Mouse (Mus musculus) retina, postnatal 7 days (tissue): Measurements from ENCODE around the gene Agrn.
"Not testable (repeated sequence)": the region's sequence is repeated elsewhere in the genome, so short reads cannot be mapped to it uniquely, and the experiment has no call there.

Experiments
- DNase-seq: peaks from one replicate; pipeline ENCODE4 v3.0.0-alpha.2; 2012; ENCODE audit warnings: low read depth, low spot score

The Agrn gene

DNA sequence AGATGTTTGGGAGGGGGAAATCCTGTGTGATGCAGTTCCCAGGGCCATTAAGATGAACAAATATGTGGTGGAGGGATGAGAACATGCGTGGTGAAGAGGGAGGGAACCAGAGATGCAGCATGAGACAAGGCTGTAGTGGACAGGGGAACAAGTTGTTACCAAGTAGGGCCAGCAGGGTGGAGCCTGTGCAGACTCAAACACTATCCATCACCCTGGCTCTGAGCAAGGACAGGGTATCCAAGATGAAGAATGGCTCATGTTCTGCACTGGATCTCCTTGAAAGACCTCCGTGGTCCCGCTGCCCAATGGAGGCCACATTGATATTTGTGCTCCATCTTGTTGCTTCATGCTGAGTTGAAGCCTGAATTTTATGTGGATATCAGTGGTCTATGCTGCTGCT lies 42.5 kb downstream of the Agrn start:
- DNase-seq, result no peak

DNA sequence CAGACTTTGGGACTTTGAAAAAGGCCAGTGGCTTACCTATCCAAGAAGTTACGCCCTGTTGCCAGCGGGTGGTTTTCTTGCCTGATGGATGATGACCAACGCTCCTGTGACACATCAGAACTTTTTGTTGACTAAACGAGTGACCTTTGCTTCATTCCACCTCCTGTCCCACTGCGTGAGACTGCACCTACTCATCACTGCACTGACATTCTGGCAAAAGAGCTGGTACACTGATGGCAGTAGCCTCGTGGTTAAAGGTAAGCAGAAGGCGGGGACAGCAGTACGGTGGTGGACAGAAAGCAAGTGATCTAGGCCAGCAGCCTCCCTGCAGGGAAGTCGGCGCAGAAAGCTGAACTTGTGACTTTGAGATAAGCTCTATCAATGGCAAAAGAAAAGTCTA lies 46.4 kb downstream of the Agrn start:
- not testable (repeated sequence) for DNase-seq

- DNase-seq, result no peak
These were observed 60.8 kb downstream of the Agrn start for GRCm38 (mm10) chr4:156136285-156137100.

DNA sequence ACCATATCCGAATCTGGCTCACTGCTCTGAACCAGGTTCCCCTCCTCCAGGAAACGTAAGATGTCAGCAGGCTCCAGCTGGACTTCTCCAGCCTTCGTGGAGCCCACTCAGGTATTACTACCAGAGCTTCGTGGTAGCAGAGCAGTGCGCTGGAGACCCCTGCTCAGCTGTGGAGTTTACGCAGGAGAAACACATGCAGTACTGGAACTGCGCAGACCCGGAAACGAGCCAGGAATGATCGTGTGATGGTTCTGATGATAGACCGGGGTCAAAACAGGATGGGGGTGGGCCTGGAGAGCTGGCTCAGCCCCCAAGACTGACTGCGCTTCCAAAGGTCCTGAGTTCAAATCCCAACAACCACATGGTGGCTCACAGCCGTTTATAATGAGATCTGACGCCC lies 61.5 kb downstream of the Agrn start:
- DNase-seq, result no peak

DNA sequence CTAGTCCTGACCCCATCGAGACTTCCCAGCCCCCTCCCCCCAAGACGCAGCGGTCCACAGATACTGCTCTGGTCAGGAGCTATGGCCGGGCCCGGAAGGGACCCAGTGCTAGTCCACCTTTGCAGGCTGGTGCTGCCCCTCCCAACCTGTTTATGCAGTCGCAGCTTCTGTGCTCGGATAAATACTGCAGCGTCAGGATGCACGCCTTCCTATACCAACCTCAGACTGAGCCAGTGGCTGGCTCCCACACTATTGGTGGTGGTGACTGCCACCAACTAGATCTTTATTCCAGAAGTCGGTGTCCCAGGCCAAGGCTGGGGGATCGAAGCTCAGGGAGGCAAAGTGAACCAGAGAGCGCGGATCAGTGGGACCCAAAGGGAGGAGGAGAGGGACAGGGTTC lies 62.2 kb downstream of the Agrn start:
- no peak for DNase-seq

- no peak for DNase-seq
These were observed 63.2 kb downstream of the Agrn start for GRCm38 (mm10) chr4:156133943-156134605.

DNA sequence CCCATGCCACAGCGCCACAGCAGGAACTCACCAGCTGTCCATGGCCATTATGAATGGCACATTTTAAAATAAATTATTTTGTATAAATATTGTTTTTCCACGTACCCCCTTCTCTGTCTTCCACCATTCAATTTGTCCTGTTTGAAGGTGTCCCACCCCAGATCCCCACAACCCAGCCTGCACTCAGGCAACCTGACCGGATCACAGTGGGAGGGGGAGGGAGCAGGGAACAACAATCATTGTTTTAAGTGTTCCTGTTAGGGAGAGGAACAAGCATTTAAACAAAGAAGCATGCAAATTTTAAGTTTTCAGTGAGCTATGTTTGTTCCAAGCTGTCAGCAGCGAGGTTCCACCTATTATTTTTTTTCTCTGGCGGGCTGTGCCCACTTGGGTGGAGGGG lies 64.0 kb downstream of the Agrn start:
- DNase-seq, result no peak

GRCm38 (mm10) chr4:156130940-156131339 lies 66.3 kb downstream of the Agrn start:
- no peak for DNase-seq

- DNase-seq, result no peak
These were observed 66.9 kb downstream of the Agrn start, which contains the start of gene Rnf223 for GRCm38 (mm10) chr4:156130436-156130835. Gene Rnf223 (plus strand): TSS chr4:156130513.

DNA sequence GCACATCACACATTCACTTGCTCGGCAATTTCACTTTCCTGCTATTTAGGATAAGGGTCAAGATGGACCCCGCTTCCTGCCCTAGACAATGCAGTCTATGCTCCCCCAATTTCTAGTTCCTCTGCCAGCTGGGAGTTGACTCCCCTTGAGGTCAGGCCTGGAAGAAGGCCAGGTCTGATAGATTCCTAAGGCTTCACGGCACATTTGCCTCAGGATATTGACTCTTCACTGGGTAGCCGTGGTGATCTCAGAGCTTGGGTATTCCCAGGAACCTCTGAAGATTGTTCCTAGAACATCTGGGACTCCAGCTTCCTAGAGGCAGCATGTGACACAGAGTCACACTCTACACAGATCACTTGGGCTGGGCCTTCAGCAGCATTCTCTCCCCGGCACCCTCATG lies 68.5 kb downstream of the Agrn start:
- DNase-seq, result no peak

GRCm38 (mm10) chr4:156126841-156127240 lies 70.4 kb downstream of the Agrn start:
- peak; percentile 39 for DNase-seq

DNA sequence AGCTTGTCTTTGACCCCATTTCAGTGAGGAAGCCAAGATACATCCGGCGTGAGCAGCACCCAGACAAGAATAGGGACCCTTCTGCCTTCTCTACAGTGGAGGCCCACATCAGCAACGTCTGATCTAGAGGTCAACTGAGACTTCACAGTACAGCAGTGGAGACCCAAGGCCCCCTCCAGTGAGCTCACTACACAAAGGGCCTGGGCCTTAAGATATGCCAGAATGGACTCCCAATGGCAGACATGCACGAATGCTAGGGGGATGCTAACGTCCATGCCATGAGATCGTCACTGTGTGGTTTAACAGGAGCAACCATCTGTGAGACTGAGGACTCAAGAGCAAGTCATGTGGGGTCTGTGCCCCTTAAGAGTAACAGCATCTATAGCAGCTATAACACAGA lies 71.9 kb downstream of the Agrn start:
- no peak for DNase-seq

DNA sequence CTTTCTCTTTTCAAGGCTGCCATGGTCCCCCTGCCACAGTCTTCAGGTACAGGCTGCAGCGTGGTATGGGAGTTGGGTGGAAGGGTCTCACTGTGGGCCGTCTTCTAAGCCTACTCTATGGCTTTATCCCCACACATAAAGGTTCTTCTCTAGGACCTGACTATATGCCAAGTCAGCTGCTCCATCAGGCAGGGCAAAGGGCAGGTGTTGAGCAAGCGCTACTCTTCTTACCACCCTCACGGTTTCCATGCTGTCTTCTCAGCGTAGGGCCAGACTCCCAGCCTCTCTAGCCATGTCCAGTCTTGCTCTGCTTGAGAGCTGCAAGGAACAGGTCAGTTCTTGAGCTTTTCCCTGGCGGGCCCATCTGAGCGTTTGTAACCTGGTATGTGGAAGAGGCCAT lies 73.2 kb downstream of the Agrn start:
- DNase-seq, result no peak
